Mouse (Mus musculus): ENCODE results near the gene Megf9. TPM values are rescaled to one million over a fixed set of nuclear protein-coding genes. Genes with fewer than 3 reads are reported as not detected.

The Megf9 gene
- not detected in 2 replicates for total RNA-seq (2012; rRNA removed)
- total RNA-seq (2014; rRNA removed) = not detected in 2 replicates
- polyA plus RNA-seq (2012; ENCODE audit: insufficient read length, low read depth) = not detected in 2 replicates

- H3K36me3 ChIP-seq (replicated peaks in 1 of 2; ENCODE audit: control insufficient read depth in 1 of 2, insufficient read depth in 1 of 2, low read length in 1 of 2) = no peaks in the 10 kb centered on the region
- no peak for DNase-seq (ENCODE audit: extremely low read depth)
- in situ Hi-C loops (cut with MboI; ENCODE audit: low pct_ligation_motif_present, low pct_unique_long_range_greater_than_20kb, low sequenced_read_pairs) = no loop called here
- H3K27me3 ChIP-seq (replicated peaks) = no peaks in the 10 kb centered on the region
- no peak within 1 kb of the TSS for H3K4me3 ChIP-seq (replicated peaks in 1 of 3; ENCODE audit: low read depth in 2 of 3, low read length in 2 of 3, poor library complexity in 1 of 3)
- dilution Hi-C loops (cut with MboI; ENCODE audit: extremely low pct_ligation_motif_present, extremely low pct_unique_long_range_greater_than_20kb, low sequenced_read_pairs) = no loop called here
- no peak within 1 kb of the TSS for H3K27ac ChIP-seq (ENCODE audit: insufficient read depth, low read depth)
- no peaks in the 10 kb centered on the region for H3K79me2 ChIP-seq (replicated peaks; ENCODE audit: control insufficient read depth, extremely low read depth, insufficient read depth, poor library complexity, severe bottlenecking)
- H3K4me1 ChIP-seq (ENCODE audit: control insufficient read depth in 1 of 2, insufficient read depth in 2 of 2) = 0 out of 4 replicates have a peak, but pooled peaks cover 0 to 3% of the 10 kb centered on the region in 2 experiments
- H3K9me3 ChIP-seq (replicated peaks; ENCODE audit: low read length) = peaks cover 12% of the 10 kb centered on the region
- no peak within 1 kb of the TSS for H3K9ac ChIP-seq (ENCODE audit: insufficient read depth, low read depth)
- no peak within 1 kb of the TSS for H3K4me2 ChIP-seq (ENCODE audit: insufficient read depth, low read depth, poor library complexity, severe bottlenecking)
- TF ChIP-seq SIN3A (IDR thresholded peaks at IDR 0.05; ENCODE audit: low read length) = no peak
Observed at GRCm38 (mm10) chr4:70534891-70535269, at the start of gene Megf9. Gene Megf9, minus strand, starts transcription at chr4:70534995.

GRCm38 (mm10) chr4:70579654-70580053 lies 44.9 kb upstream of the Megf9 start:
- in situ Hi-C loops (cut with MboI; ENCODE audit: low pct_ligation_motif_present, low pct_unique_long_range_greater_than_20kb, low sequenced_read_pairs) = loop anchor here (25.0 kb wide), 1 partner anchor 117 kb away; no protein-coding TSS in a partner anchor
- dilution Hi-C loops (cut with MboI; ENCODE audit: extremely low pct_ligation_motif_present, extremely low pct_unique_long_range_greater_than_20kb, low sequenced_read_pairs) = no loop called here
- no peaks in the 10 kb centered on the region for H3K27me3 ChIP-seq (replicated peaks)
- H3K9ac ChIP-seq (ENCODE audit: insufficient read depth, low read depth) = no peak overlapping the region
- peaks cover 0 to 13% of the 10 kb centered on the region in 2 experiments; a peak in 2 of 4 replicates for H3K4me1 ChIP-seq (ENCODE audit: control insufficient read depth in 1 of 2, insufficient read depth in 2 of 2)
- H3K79me2 ChIP-seq (replicated peaks; ENCODE audit: control insufficient read depth, extremely low read depth, insufficient read depth, poor library complexity, severe bottlenecking) = no peaks in the 10 kb centered on the region
- no peak overlapping the region for H3K4me3 ChIP-seq (replicated peaks in 1 of 3; ENCODE audit: low read depth in 2 of 3, low read length in 2 of 3, poor library complexity in 1 of 3)
- no peaks in the 10 kb centered on the region for H3K9me3 ChIP-seq (replicated peaks; ENCODE audit: low read length)
- no peak overlapping the region for H3K4me2 ChIP-seq (ENCODE audit: insufficient read depth, low read depth, poor library complexity, severe bottlenecking)
- TF ChIP-seq SMC3 (IDR thresholded peaks at IDR 0.05; ENCODE audit: low read depth, low read length) (peak; percentile 74), RAD21 (IDR thresholded peaks at IDR 0.05; ENCODE audit: low read depth, low read length) (peak; percentile 55), MAFK (IDR thresholded peaks at IDR 0.05; ENCODE audit: insufficient replicate concordance, low read length) (no peak), CTCF (conservative IDR thresholded peaks at IDR 0.05 in 1 of 2, IDR thresholded peaks at IDR 0.05 in 1 of 2; ENCODE audit: low read depth in 2 of 2, low read length in 2 of 2) (peak in 1 of 2 experiments; percentile 65; a peak in 2 of 4 replicates)
- no peak overlapping the region for H3K27ac ChIP-seq (ENCODE audit: insufficient read depth, low read depth)
- DNase-seq (ENCODE audit: extremely low read depth) = peak; percentile 29
- no peaks in the 10 kb centered on the region for H3K36me3 ChIP-seq (replicated peaks in 1 of 2; ENCODE audit: control insufficient read depth in 1 of 2, insufficient read depth in 1 of 2, low read length in 1 of 2)

- Histone ChIP-seq H3K27ac (ENCODE audit: insufficient read depth, low read depth) (no peak overlapping the region), H3K9ac (ENCODE audit: insufficient read depth, low read depth) (no peak overlapping the region), H3K4me2 (ENCODE audit: insufficient read depth, low read depth, poor library complexity, severe bottlenecking) (no peak overlapping the region), H3K36me3 (replicated peaks in 1 of 2; ENCODE audit: control insufficient read depth in 1 of 2, insufficient read depth in 1 of 2, low read length in 1 of 2) (no peaks in the 10 kb centered on the region), H3K4me3 (replicated peaks in 1 of 3; ENCODE audit: low read depth in 2 of 3, low read length in 2 of 3, poor library complexity in 1 of 3) (no peak overlapping the region), H3K79me2 (replicated peaks; ENCODE audit: control insufficient read depth, extremely low read depth, insufficient read depth, poor library complexity, severe bottlenecking) (no peaks in the 10 kb centered on the region), H3K27me3 (replicated peaks) (no peaks in the 10 kb centered on the region), H3K9me3 (replicated peaks; ENCODE audit: low read length) (no peaks in the 10 kb centered on the region), H3K4me1 (ENCODE audit: control insufficient read depth in 1 of 2, insufficient read depth in 2 of 2) (peaks cover 0 to 13% of the 10 kb centered on the region in 2 experiments; a peak in 2 of 4 replicates)
- TF ChIP-seq JUN (IDR thresholded peaks at IDR 0.05; ENCODE audit: insufficient read depth, low read depth, low read length) = no peak
- no peak for TF ChIP-seq NRF1 (IDR thresholded peaks at IDR 0.05; ENCODE audit: low read depth, low read length)
- no peak for TF ChIP-seq CTCF (conservative IDR thresholded peaks at IDR 0.05 in 1 of 2, IDR thresholded peaks at IDR 0.05 in 1 of 2; ENCODE audit: low read depth in 2 of 2, low read length in 2 of 2)
- no peak for TF ChIP-seq NELFE (IDR thresholded peaks at IDR 0.05; ENCODE audit: low read depth, low read length)
- TF ChIP-seq SMC3 (IDR thresholded peaks at IDR 0.05; ENCODE audit: low read depth, low read length) = no peak
- no peak for TF ChIP-seq MAX (IDR thresholded peaks at IDR 0.05; ENCODE audit: low read length)
- no peak for TF ChIP-seq ZC3H11A (IDR thresholded peaks at IDR 0.05; ENCODE audit: low read depth, low read length)
- TF ChIP-seq TBP (conservative IDR thresholded peaks at IDR 0.05; ENCODE audit: low read depth, low read length) = no peak
- dilution Hi-C loops (cut with MboI; ENCODE audit: extremely low pct_ligation_motif_present, extremely low pct_unique_long_range_greater_than_20kb, low sequenced_read_pairs) (no loop called here), in situ Hi-C loops (cut with MboI; ENCODE audit: low pct_ligation_motif_present, low pct_unique_long_range_greater_than_20kb, low sequenced_read_pairs) (loop anchor here (25.0 kb wide), 1 partner anchor 116 kb away; no protein-coding TSS in a partner anchor)
- no peak for DNase-seq (ENCODE audit: extremely low read depth)
Observed at GRCm38 (mm10) chr4:70578301-70578700, 43.5 kb upstream of the Megf9 start.

All from CH12.LX (cell line).